Mouse (Mus musculus): Measurements from ENCODE around the gene Col4a4. TPM values are rescaled to one million over a fixed set of nuclear protein-coding genes. Genes with fewer than 3 reads are reported as not detected.

Col4a4 gene
- 0.15 and 0.20 TPM in 2 replicates for polyA plus RNA-seq (2011; ENCODE audit: insufficient read depth, insufficient read length, low replicate concordance, missing spikeins)

GRCm38 (mm10) chr1:82586713-82587399 is at the start of gene Col4a4, which contains the start of gene Col4a3:
Gene Col4a4 (minus strand): TSS chr1:82586849.
Gene Col4a3 (plus strand): TSS chr1:82586921.
- Histone ChIP-seq H3K27ac (ENCODE audit: control insufficient read depth, insufficient read depth, low read depth, low read length, poor library complexity) (no peak within 1 kb of the TSS), H3K4me1 (ENCODE audit: control insufficient read depth, insufficient read depth, low read length) (no peaks in the 10 kb centered on the region), H3K4me3 (replicated peaks; ENCODE audit: control insufficient read depth, low read depth, low read length) (no peak within 1 kb of the TSS)
- TF ChIP-seq CTCF (IDR thresholded peaks at IDR 0.05; ENCODE audit: control insufficient read depth, insufficient read depth, low read length) (no peak), POLR2A (IDR thresholded peaks at IDR 0.05; ENCODE audit: borderline replicate concordance, control insufficient read depth, low read depth, low read length) (no peak)
- WGBS, result 7% methylated on average over 34 of the region's 34 CpGs

- 66% methylated on average over 4 of the region's 4 CpGs for WGBS
- no peak overlapping the region for H3K27ac ChIP-seq (ENCODE audit: control insufficient read depth, insufficient read depth, low read depth, low read length, poor library complexity)
- no peaks in the 10 kb centered on the region for H3K4me1 ChIP-seq (ENCODE audit: control insufficient read depth, insufficient read depth, low read length)
- no peak overlapping the region for H3K4me3 ChIP-seq (replicated peaks; ENCODE audit: control insufficient read depth, low read depth, low read length)
- no peak for TF ChIP-seq CTCF (IDR thresholded peaks at IDR 0.05; ENCODE audit: control insufficient read depth, insufficient read depth, low read length)
- no peak for TF ChIP-seq POLR2A (IDR thresholded peaks at IDR 0.05; ENCODE audit: borderline replicate concordance, control insufficient read depth, low read depth, low read length)
Observed at GRCm38 (mm10) chr1:82636321-82636720, 49.7 kb upstream of the Col4a4 start.

GRCm38 (mm10) chr1:82635254-82635620 is 48.6 kb upstream of the Col4a4 start:
- H3K27ac ChIP-seq (ENCODE audit: control insufficient read depth, insufficient read depth, low read depth, low read length, poor library complexity), result no peak overlapping the region
- 88% methylated on average over 9 of the region's 9 CpGs for WGBS
- no peak for TF ChIP-seq CTCF (IDR thresholded peaks at IDR 0.05; ENCODE audit: control insufficient read depth, insufficient read depth, low read length)
- no peak for TF ChIP-seq POLR2A (IDR thresholded peaks at IDR 0.05; ENCODE audit: borderline replicate concordance, control insufficient read depth, low read depth, low read length)
- H3K4me1 ChIP-seq (ENCODE audit: control insufficient read depth, insufficient read depth, low read length), result no peaks in the 10 kb centered on the region
- H3K4me3 ChIP-seq (replicated peaks; ENCODE audit: control insufficient read depth, low read depth, low read length), result no peak overlapping the region

GRCm38 (mm10) chr1:82634545-82635253 is 48.0 kb upstream of the Col4a4 start:
- Histone ChIP-seq H3K4me3 (replicated peaks; ENCODE audit: control insufficient read depth, low read depth, low read length) (no peak overlapping the region), H3K4me1 (ENCODE audit: control insufficient read depth, insufficient read depth, low read length) (no peaks in the 10 kb centered on the region), H3K27ac (ENCODE audit: control insufficient read depth, insufficient read depth, low read depth, low read length, poor library complexity) (no peak overlapping the region; the same call in 1 of the 2 replicates)
- TF ChIP-seq CTCF (IDR thresholded peaks at IDR 0.05; ENCODE audit: control insufficient read depth, insufficient read depth, low read length), result no peak
- TF ChIP-seq POLR2A (IDR thresholded peaks at IDR 0.05; ENCODE audit: borderline replicate concordance, control insufficient read depth, low read depth, low read length), result no peak
- whole genome bisulfite sequencing, result 82% methylated on average over 19 of the region's 19 CpGs

- Histone ChIP-seq H3K27ac (ENCODE audit: control insufficient read depth, insufficient read depth, low read depth, low read length, poor library complexity) (no peak overlapping the region), H3K4me3 (replicated peaks; ENCODE audit: control insufficient read depth, low read depth, low read length) (no peak overlapping the region), H3K4me1 (ENCODE audit: control insufficient read depth, insufficient read depth, low read length) (no peaks in the 10 kb centered on the region)
- 66% methylated on average over 6 of the region's 6 CpGs for WGBS
- no peak for TF ChIP-seq POLR2A (IDR thresholded peaks at IDR 0.05; ENCODE audit: borderline replicate concordance, control insufficient read depth, low read depth, low read length)
- no peak for TF ChIP-seq CTCF (IDR thresholded peaks at IDR 0.05; ENCODE audit: control insufficient read depth, insufficient read depth, low read length)
Observed at GRCm38 (mm10) chr1:82631169-82631792, 44.6 kb upstream of the Col4a4 start.

- TF ChIP-seq POLR2A (IDR thresholded peaks at IDR 0.05; ENCODE audit: borderline replicate concordance, control insufficient read depth, low read depth, low read length) (no peak), CTCF (IDR thresholded peaks at IDR 0.05; ENCODE audit: control insufficient read depth, insufficient read depth, low read length) (no peak)
- Histone ChIP-seq H3K27ac (ENCODE audit: control insufficient read depth, insufficient read depth, low read depth, low read length, poor library complexity) (no peak overlapping the region), H3K4me3 (replicated peaks; ENCODE audit: control insufficient read depth, low read depth, low read length) (no peak overlapping the region), H3K4me1 (ENCODE audit: control insufficient read depth, insufficient read depth, low read length) (no peaks in the 10 kb centered on the region)
- 71% methylated on average over 5 of the region's 5 CpGs for WGBS
Observed at GRCm38 (mm10) chr1:82629495-82629894, 42.8 kb upstream of the Col4a4 start.

GRCm38 (mm10) chr1:82627652-82628051 is 41.0 kb upstream of the Col4a4 start:
- Histone ChIP-seq H3K4me1 (ENCODE audit: control insufficient read depth, insufficient read depth, low read length) (no peaks in the 10 kb centered on the region), H3K4me3 (replicated peaks; ENCODE audit: control insufficient read depth, low read depth, low read length) (no peak overlapping the region), H3K27ac (ENCODE audit: control insufficient read depth, insufficient read depth, low read depth, low read length, poor library complexity) (no peak overlapping the region)
- TF ChIP-seq POLR2A (IDR thresholded peaks at IDR 0.05; ENCODE audit: borderline replicate concordance, control insufficient read depth, low read depth, low read length) (no peak), CTCF (IDR thresholded peaks at IDR 0.05; ENCODE audit: control insufficient read depth, insufficient read depth, low read length) (no peak)
- 54% methylated on average over 4 of the region's 4 CpGs for WGBS

- 49% methylated on average over 2 of the region's 2 CpGs for WGBS
- Histone ChIP-seq H3K4me3 (replicated peaks; ENCODE audit: control insufficient read depth, low read depth, low read length) (no peak overlapping the region), H3K4me1 (ENCODE audit: control insufficient read depth, insufficient read depth, low read length) (no peaks in the 10 kb centered on the region), H3K27ac (ENCODE audit: control insufficient read depth, insufficient read depth, low read depth, low read length, poor library complexity) (no peak overlapping the region)
- no peak for TF ChIP-seq CTCF (IDR thresholded peaks at IDR 0.05; ENCODE audit: control insufficient read depth, insufficient read depth, low read length)
- TF ChIP-seq POLR2A (IDR thresholded peaks at IDR 0.05; ENCODE audit: borderline replicate concordance, control insufficient read depth, low read depth, low read length), result no peak
Observed at GRCm38 (mm10) chr1:82625474-82625873, 38.8 kb upstream of the Col4a4 start.
